Mouse (Mus musculus): ENCODE measurements around the gene Hrc.
"Not testable (repeated sequence)": the region's sequence is repeated elsewhere in the genome, so short reads cannot be mapped to it uniquely, and the experiment has no call there.

Gene Hrc

DNA sequence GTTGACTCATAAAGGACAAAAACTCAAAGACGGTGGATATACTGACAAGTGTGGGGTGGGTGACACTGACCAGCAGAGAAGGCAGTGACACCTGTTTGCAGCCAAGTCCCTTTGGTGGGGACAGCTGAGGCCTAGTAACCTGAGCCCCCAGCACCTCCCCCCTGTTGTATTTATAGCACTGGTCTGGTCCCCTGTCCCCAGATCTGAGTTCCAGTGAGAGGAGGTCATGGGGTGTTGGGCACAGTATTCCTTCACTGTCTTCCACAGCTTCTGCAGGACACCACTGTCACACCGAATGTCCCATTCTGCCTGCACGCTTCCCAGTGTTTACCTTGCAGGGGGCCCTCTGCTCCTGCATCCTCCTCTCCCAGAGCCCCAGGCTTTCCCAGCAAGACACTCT lies 485 bp upstream of the Hrc start:
- no peak for DNase-seq

DNA sequence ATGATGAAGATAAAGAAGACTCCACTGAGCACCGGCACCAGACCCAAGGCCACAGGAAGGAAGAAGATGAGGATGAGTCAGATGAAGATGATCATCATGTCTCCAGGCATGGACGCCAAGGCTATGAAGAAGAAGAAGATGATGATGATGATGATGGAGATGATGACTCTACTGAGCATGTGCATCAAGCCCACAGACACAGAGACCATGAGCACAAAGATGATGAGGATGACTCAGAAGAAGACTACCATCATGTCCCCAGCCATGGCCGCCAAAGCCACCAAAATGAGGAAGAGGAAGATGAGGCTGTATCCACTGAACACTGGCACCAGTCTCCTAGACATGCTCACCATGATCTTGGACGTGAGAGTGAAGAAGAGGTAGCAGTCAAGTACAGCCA lies 1.2 kb downstream of the Hrc start:
- DNase-seq = no peak

DNA sequence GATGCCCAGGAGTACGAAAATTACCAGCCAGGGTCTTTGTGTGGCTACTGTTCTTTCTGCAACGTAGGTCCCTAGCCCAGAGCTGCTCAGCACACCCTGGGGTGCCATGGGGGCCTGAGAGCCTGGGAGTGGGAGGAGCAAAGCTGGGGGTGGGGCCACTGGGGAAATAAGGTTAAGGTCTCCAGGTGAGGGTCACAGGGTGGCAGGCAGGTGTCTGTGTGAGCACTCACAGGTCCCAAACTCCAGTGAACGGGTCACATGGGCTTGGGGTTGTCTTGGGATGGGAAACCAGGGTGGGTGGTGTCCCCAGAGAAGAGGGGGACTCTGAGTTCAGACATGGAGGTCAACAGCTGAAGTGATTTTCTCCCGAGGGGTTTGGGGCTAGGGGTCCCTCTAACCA lies 2.4 kb downstream of the Hrc start:
- peak in 1 of 2 experiments; percentile 39 for DNase-seq

DNA sequence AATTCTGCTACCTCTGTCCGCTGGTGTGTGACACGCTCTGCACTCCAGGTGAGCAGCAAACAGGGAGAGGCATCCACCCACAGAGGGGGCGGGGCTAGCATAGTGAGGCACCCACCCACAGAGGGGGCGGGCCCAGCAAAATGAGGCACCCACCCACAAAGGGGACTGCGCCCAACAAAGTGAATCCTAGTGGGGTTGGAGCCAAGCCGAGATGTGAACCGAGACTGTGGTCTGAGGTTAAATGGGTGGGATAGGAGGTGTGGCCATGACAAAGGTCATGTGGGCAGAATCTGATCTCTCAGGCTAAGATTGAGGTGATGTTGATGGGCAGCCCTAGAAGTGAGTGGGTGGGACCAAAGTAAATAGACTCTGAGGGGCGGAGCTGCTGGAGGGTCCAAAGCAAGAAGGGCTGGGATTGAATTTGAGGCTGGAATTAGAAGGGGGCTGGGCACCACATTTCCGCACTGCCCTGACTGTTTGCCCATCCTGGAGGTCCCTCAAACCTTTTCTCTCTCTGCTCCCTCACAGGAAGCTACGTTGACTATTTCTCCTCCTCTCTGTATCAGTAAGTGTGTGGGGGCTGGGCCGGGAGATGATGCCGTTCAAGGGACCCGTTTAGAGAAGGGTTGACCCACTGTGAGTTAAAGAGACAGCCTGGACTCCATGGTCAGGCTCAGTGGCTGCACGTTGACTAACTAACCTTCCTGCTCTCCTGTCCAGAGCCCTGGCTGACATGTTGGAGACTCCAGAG lies 3.2 kb downstream of the Hrc start:
- DNase-seq = peak in 1 of 2 experiments; percentile 57

DNA sequence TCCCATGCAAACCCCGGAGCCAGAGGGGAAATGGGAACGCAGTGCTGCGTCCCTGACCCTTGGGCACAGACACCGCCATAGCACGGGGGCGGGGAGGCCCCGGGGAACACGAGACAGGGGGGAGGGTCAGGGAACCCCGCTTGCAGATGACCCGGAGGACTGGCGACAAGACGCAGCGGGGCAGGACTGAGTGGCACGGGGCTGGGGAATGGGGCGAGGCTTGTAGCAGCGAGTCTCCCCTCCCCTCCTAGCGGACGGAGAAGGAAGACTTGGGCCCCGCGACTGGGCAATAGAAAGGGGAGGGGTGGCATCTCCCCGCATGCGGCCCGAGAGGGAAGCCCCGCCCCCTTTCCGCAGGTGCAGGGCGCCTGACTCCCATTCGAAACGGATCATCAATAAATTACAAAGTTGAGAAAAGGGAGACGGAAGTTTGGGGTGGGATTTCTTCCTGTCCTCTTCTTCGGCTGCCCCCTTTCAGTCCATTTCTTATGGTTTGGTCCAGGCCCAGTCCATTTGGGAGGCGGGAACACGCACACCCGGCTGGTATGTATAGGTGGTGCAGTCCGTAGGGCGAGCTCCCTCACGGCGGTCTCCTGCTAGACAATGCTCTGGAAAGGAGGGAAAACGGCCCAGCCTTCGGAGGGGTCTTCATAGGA lies 4.4 kb downstream of the Hrc start:
- DNase-seq = peak; percentile 75 to 77

DNA sequence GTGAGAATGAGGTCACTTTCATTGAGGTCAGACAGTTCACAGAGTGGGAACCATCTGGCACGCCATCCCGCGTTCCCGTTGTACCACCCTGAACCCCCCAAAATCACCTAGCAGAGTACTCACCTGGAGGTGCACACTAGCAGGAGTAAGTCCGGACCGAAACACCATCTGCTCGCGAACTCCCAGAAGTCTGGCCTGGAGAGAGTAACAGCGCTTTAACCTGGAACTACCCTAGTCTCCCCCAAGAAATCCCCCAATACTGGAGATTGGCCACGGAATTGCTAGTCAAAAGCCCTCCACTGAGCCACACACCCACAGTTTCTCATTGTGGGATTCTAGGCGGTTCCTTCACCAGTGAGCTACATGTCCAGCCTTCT lies 5.0 kb downstream of the Hrc start:
- no peak for DNase-seq

DNA sequence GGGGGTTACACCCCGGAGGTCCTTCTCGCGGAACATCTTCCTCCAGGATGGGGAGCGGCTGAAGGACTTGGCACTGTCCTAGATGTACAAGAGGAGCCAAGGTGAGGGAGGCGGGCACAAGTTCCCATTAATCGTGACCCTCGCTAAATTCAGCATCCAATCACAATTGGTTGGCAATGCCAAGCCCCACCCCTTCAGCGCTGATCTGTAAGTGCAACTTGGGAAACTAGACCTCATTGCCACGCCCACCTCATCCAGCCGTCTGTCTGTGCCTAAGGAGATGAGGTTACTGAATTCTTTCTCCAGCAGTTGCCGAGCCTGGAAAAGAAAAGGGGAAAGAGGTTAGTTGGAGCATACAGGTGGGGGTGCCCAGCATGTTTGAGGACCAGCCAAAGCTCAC lies 5.6 kb downstream of the Hrc start:
- peak in 1 of 2 experiments; percentile 43 for DNase-seq

DNA sequence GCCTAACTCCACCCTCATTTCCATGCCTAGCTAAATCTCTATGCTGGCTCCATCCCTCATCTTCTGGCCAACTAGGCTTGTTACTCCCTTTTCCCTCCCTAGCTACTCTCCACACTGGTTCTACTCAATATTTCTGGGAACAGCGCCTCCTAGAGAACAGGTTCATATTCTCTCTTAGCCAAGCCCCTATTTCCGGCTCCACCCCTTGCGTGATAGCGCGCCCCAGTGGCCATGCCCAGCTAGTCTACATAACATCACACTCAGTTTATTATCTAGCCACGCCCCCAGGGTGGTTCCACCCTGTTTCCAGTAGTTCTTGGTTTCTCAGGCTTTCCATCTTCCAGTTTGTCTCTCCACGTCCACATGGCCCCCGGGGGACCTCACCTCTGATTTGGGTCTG lies 6.2 kb downstream of the Hrc start:
- DNase-seq = peak; percentile 63 to 81

DNA sequence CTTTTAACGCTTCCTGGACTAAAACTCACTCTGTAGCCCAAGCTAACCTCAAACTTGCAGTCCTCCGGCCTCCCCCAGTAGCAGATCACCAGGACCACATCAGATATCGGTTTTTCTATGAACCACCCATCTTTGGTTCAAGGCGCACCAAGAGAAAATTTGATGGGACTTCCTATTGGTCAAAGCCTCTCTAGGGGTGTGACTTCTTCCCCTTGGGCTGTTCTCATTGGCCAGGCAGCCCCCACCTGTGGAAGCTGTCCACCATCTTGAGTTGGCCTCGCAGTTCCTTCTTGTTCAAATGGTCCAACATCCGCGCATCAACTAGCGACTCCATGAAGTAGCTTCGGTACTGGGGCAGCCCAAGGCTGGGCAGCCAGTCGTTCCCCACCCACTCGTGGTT lies 7.0 kb downstream of the Hrc start:
- DNase-seq = no peak

DNA sequence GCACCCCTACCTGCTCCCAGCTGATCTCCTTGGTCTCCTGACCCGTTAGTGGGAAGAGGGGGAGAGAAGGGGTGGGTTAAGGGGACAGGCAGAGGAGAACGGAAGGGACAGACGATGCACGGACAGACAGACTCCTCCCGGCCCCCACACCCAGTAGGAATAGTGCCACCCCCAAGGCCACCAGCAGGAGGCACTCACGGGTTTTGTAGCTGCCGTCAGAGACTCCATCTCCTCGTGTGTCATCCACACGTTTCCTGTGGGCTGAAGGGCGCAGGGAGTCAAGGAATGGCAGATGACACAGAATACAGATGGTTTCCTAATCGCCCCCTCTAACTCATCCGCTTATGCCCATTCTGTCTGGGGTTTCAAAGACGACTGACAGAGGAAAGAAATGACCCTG lies 8.5 kb downstream of the Hrc start:
- peak in 1 of 2 experiments; percentile 43 for DNase-seq

DNA sequence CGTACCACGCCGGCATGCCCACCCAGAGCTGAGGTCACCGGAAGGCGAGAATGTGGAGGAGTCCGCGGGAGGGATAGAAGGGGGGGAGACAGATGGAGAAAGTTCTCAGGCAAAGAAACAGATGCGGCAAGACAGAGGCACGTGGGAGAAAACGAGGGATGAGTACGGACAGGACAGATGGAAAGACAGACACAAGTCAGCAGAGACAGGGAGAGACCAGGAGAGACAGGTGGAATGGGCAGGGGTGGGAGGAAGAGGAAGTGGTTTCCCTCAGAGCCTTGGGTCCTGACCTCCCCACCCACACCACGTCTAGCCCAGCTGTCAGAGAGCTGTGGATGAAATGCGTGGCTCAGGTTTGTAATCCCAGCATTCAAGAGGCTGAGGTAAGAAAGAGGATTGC lies 11.8 kb downstream of the Hrc start:
- no peak for DNase-seq

DNA sequence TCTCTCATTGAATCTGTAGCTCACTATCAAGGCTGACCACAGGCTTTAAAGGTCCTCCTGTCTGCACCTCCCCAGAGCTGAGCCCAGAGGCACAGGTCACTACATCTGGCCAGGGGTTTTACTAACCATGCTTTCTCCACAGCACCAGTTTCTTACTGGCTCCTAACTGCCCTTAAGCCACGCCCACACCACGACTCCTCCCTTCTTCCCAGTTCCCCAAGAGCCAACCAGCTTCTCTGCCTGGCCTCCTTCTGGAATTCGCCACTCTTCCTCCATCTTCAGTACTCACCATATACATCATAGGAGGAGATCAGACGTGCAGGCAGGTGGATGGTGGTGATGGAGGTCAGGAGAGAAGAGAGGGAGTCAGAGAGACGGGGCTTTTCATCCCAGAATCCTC lies 18.0 kb downstream of the Hrc start:
- no peak for DNase-seq

DNA sequence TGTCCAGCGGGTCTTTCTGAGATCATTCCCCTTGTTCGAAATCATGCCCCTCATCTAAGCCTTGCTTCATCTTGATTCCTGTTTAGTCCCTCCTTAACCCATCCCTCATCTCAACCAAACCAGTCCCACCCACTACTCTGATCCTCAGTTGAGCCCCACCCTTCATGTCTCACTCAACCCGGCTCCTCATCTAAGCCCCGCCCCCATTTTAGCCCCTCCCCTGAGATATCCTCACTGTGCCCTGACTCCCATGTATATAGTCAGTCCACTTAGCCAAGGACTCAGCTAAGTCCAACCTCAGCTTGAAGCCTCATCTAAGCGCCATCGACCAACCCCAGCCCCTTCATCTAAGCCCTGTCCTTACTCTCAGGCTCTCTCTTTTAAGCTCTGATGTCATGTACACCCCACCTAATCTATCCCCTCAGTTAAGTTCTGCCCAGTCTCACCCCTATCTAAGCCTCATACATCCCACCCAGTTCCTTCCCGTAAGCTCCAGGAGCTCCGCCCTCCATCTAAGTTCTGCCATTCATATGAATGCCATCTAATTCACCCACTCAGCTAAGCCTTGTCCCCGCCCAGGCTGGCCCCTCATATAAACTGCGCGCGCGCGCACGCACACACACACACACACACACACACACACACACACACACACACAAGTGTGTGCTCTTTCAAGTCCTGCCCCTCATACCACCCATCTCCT lies 20.4 kb downstream of the Hrc start:
- no peak for DNase-seq

DNA sequence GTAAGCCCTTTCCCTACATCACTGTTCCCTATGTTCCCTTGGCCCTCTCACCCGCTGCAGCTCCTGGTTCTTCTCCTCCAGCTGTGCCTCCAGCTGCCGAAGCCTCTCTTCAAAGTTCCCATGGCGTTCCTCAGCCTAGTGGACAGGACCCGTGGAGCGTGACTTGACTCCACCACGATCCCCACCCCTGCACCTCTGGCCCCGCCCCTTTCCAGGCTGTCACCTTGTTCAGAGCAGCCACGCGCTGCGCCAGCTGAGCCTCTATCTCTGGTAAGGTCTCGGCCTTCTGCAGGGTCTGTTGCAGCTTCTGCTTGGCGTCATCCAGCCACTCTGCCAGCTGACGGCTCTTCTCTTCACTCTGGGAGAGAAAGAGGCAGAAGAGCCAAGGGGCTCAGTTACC lies 21.0 kb downstream of the Hrc start:
- no peak for DNase-seq

DNA sequence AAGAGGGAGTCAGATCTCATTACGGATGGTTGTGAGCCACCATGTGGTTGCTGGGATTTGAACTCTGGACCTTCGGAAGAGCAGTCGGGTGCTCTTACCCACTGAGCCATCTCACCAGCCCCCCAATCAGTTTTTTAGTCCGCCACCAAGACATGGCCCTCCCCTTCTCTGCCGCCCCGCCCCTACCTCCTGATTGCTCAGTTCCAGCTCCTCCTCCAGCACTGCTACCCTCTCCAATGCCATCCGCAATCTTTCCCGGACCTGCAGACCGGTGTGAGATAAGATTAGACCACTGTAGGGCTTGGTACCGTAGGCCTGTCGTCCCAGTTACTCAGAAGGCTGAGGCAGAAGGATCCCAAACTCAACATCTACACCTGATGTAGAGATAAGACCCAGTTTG lies 24.0 kb downstream of the Hrc start:
- not testable (repeated sequence) for DNase-seq

DNA sequence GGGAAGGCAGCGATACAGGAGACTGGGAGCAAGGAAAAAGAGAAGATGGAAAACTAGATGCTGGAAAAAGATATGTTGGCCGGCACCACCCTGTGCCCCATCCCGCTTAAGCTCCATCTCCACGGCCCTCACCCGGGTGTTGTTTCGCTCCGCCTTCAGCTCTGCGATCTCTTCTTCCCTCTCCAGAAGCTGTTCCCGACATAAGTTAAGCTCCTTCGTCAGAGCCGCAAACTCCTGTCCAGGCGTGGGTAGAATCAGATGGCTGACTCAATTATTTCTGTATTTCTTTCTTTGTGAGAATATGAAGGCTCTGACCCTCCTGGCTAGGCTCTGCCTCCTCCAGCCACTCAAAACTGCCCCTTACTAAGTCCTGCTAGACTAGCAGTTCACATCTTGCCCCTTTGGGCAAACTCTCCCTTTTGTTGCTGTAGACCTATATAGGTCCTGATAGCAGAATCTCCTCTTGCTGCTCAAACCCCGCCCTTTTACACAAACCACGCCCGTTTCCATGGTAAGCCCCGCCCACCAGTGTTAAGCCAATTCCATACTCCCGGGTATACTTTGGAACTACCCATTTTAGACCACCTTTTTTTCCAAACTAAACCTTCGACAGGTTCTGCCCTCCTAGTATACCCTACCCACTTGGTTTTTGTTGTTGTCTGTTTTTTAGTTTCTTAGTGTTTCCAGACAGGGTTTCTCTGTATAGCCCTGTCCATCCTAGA lies 25.5 kb downstream of the Hrc start:
- DNase-seq = peak in 1 of 2 experiments; percentile 51

DNA sequence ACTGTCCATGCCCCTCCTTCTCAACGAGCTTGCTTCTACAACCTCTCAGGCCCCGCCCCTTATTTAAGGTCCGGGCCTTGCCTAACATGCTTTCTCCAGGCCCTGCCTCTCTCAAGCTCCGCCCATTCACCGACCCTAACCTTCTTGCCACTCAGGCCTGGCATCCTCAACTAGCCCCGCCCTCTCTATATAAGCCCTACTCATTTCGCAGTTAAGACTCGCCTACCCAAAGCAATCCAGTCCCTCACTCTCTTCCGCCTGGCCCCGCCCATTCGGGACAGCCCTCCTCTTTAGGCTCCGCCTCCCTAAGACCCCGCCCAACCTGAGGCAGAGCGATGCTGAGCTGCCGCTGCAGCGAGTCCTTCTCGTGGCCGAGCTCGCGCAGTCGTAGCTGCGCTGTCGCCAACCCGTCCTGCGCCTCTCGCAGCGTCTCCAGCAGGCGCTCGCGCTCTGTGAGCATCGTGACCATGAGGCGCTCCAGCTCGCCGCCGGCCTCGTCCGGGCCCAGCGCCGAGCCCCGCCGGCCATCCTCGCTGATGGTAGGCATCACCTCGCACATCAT lies 26.2 kb downstream of the Hrc start:
- peak; percentile 87 to 91 for DNase-seq

DNA sequence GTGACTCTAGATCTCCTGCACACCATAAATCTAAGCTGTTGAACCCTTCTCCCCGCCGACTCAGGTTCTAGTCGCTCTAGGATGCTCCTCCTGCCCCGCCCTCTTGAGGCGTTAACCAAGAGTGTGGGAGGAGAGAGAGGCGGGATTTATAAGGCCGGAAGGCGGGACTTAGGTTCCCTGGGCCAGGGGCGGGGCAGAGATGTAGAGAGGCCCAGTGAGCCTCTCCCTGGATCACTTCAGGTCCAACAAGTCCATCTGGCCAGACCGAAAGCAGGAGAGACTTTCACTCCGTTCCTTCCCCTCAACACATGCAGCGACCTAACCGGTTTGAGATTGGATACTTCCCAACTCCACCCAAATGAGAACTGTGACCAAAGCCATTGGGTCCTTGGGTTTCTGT lies 27.7 kb downstream of the Hrc start:
- peak; percentile 77 to 86 for DNase-seq

DNA sequence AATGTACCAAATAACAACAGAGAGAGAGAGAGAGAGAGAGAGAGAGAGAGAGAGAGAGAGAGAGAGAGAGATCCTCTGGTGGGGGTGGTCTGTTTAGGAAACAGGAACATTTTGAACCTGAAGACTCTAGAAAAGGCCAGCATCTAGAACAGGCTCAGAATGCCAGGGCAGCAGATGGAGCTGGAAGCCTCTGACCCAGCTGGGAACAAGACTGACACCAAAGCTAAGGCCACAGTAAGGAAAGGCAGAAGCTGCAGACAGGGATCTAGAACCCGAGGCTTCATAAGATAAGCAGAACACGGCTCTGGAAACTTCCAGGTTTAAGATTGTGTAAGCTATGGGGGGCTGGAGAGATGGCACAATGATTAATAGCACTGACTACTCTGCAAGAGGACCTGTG lies 28.9 kb downstream of the Hrc start:
- peak in 1 of 2 experiments; percentile 54 for DNase-seq

DNA sequence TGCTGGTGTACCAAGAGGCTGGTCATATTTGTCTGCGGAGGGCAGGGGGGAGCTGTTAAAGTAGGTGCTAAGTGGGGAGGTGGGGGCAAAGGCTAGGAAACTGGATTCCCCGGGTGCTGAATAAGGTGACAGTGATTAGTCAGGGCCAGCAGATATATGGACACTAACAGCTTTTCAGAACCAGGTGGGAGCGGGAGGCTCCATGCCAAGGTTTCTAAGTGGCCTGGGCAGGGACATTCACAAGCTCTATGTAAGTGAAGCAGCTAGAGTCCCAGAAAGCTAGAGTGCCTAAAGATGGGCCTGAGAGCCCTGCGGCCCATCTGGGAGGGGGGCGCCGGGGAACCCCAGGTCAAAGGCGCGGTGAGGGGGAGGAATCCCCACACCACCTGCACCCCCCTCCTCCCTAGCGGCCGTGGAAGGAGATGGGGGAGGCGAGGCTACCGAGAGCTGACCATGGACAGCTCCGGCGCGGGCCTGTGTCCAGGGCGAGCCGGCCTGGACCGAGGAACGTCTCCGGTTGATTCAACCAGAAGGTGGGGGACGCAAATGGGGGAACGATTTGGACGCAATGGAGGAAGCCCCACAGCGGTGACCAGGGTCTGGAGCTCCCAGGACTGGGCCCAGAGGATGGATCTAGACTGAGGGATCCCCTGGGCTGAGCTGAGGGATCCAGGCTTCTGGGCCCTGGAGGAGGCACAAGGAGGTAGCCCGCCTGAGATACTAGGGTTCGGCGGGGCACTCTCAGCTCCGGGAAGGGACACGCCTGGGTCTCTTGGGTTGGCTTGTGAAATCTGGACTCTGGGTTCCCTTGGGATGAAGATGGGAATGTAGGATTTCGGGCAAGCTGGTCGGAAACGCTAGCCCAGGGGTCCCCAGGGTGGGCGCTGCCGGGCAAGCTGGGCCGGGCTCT lies 30.9 kb downstream of the Hrc start:
- DNase-seq = peak; percentile 73 to 80

DNA sequence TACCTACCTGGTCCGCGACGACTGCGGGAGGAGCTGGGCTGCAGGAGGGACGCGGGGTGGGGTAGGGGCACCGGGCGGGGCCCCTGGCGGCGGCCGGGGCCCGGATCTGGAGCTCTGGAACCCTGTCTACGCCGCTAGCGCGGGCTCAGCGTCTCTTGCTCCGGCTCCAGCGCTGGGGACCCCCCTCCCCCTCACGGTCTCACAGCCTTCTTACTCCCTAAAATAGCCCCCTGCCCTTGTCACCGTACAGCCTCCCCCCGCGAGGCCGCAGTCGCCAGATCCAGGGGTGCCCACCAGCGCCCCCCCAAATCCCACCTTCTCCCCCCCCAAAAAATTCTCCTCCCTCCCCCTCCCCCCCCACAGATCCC lies 31.5 kb downstream of the Hrc start, which contains the start of gene Ppfia3:
Ppfia3 (minus strand) TSS at position 368 of the 368 bp plus-strand sequence.
- DNase-seq = no peak
